Comparison of ENCODE assay signal across 14 mouse cellular contexts in the genomic region with DNA sequence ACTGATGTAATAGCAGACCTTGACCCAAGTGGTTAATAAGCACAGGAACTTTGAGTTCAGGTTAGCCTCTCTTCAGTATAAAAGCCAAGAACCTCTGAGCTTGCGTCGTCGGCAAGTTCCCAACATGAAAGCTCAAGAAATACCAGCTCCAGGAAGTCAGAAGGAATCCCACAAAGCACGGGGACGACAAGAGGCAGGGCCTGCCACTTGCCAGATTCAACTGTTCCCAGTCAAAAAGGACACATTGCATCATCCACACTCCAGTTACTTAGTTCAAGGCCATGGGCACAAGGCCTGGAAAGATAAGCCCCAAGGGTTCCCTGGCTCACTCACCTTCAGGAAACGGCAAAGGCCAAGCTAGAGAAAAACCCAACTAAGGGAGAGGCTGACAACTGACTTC. TPM values are rescaled to one million over a fixed set of nuclear protein-coding genes. Genes with fewer than 3 reads are reported as not detected.
DNase-seq lines count a peak whose midpoint lies in the region; ATAC-seq and TF ChIP-seq lines count a peak whose summit lies in the region.
"Had no signal": no experiment of that assay in that cellular context is flagged by ENCODE, and none has a peak within 500 bp of the region (broad histone marks: within the 10 kb centered on the region; RNA-seq: fewer than 3 reads in every experiment).

No protein-coding gene starts in this region.

- TF ChIP-seq EP300 in liver, embryonic 14.5 days (IDR thresholded peaks at IDR 0.05; ENCODE audit: low read depth) = no peak

- peak; percentile 85 to 94 for DNase-seq in adrenal gland, adult (ENCODE audit: inconsistent age in 2 of 2, low spot score in 1 of 2)
- no peak for DNase-seq in adrenal gland, postnatal 4 days (ENCODE audit: low spot score in 2 of 2)
- DNase-seq in testis, postnatal 14 days (ENCODE audit: low spot score) = peak; percentile 48
- no peak for DNase-seq in testis, postnatal 10 days (ENCODE audit: low spot score)
- no peak for DNase-seq in liver, embryonic 14.5 days (ENCODE audit: low read depth in 3 of 3, low spot score in 3 of 3)
- no peak for DNase-seq in left cerebral cortex, adult 8-10 months (ENCODE audit: low spot score in 2 of 2)
- no peak for DNase-seq in left cerebral cortex, postnatal 10 days (ENCODE audit: extremely low spot score in 1 of 2, low spot score in 2 of 2)
- DNase-seq: cerebellum, postnatal 10 days; lung, embryonic 14.5 days; thymus, adult 2 months had no signal

- intact Hi-C loops in left cerebral cortex, postnatal 10 days (cut with DNase I) = no loop called here

- H3K4me2 ChIP-seq in liver, embryonic 14.5 days (ENCODE audit: low read depth) = peak overlapping the region; percentile 77
- no peak overlapping the region for H3K4me2 ChIP-seq in midbrain, embryonic 15.5 days

- ATAC-seq in liver, embryonic 14.5 days (ENCODE audit: insufficient read depth) = no peak
- ATAC-seq in midbrain, embryonic 15.5 days (replicated peaks) = no peak
- ATAC-seq: forebrain, embryonic 16.5 days had no signal

- no peak overlapping the region for H3K27ac ChIP-seq in liver, embryonic 14.5 days
- no peak overlapping the region for H3K27ac ChIP-seq in midbrain, embryonic 15.5 days
- H3K27ac ChIP-seq: embryonic facial prominence, embryonic 13.5 days had no signal

- peaks cover 0 to 21% of the 10 kb centered on the region in 2 experiments; a peak in 3 of 4 replicates for H3K4me1 ChIP-seq in liver, embryonic 14.5 days (replicated peaks; ENCODE audit: control insufficient read depth in 2 of 2, insufficient read depth in 2 of 2, low read length in 1 of 2)
- peaks cover 16% of the 10 kb centered on the region for H3K4me1 ChIP-seq in midbrain, embryonic 15.5 days

- H3K4me3 ChIP-seq in liver, embryonic 14.5 days (ENCODE audit: insufficient read depth in 1 of 2, low read depth in 2 of 2, low read length in 2 of 2) = no peak overlapping the region
- H3K4me3 ChIP-seq in midbrain, embryonic 15.5 days = no peak overlapping the region
- H3K4me3 ChIP-seq: embryonic facial prominence, embryonic 13.5 days had no signal

- no peaks in the 10 kb centered on the region for H3K27me3 ChIP-seq in liver, embryonic 14.5 days (ENCODE audit: control insufficient read depth, insufficient read depth, low read length)
- no peaks in the 10 kb centered on the region; the same call in 1 of the 2 replicates for H3K27me3 ChIP-seq in midbrain, embryonic 15.5 days (replicated peaks)
- H3K27me3 ChIP-seq: embryonic facial prominence, embryonic 13.5 days had no signal

- no peaks in the 10 kb centered on the region for H3K9me3 ChIP-seq in liver, embryonic 14.5 days (ENCODE audit: control insufficient read depth, low read length)
- H3K9me3 ChIP-seq in midbrain, embryonic 15.5 days = no peaks in the 10 kb centered on the region
- H3K9me3 ChIP-seq: G1E had no signal

- no peak for TF ChIP-seq CTCF in liver, embryonic 14.5 days (IDR thresholded peaks at IDR 0.05; ENCODE audit: low read depth)

- 49% methylated on average over 6 of the region's 6 CpGs for WGBS in liver, embryonic 14.5 days (ENCODE audit: insufficient replicate concordance)
- WGBS in midbrain, embryonic 15.5 days = 92% methylated on average over 6 of the region's 6 CpGs

- H3K9ac ChIP-seq in liver, embryonic 14.5 days (replicated peaks) = no peak overlapping the region
- H3K9ac ChIP-seq in midbrain, embryonic 15.5 days = no peak overlapping the region
- H3K9ac ChIP-seq: embryonic facial prominence, embryonic 13.5 days; lung, embryonic 14.5 days had no signal

- no peaks in the 10 kb centered on the region for H3K36me3 ChIP-seq in liver, embryonic 14.5 days (replicated peaks; ENCODE audit: control insufficient read depth, insufficient read depth, low read depth)
- H3K36me3 ChIP-seq in midbrain, embryonic 15.5 days (replicated peaks) = peaks cover 8% of the 10 kb centered on the region

RNA-seq across cellular contexts. Expression of a gene that starts 2.3 kb away (rescaled TPM):
- total RNA-seq in adrenal gland, postnatal 4 days (2021) = 100 to 1,000 TPM; 159 to 176 TPM
- polyA plus RNA-seq in liver, embryonic 14.5 days (2012; rRNA removed) = 29.6 and 32.2 TPM in 2 replicates
- 54.9 and 55.1 TPM in 2 replicates for polyA plus RNA-seq in liver, embryonic 14.5 days (2014; fragmentation: Nextera tagmentation; extraction: Ambion mirVana)
- 10 to 100 TPM; 55.7 to 68.0 (median 63.1) TPM for total RNA-seq in left cerebral cortex, adult 8-10 months (2022)
- 48.4 and 52.2 TPM in 2 replicates for polyA plus RNA-seq in midbrain, embryonic 15.5 days (2015; fragmentation: Nextera tagmentation; extraction: Ambion mirVana)
- total RNA-seq in left cerebral cortex, postnatal 10 days (2021) = 10 to 100 TPM; 31.6 to 33.5 TPM

RNA-seq across cellular contexts. Expression of a gene that starts 19.3 kb away (rescaled TPM):
- 10 to 100 TPM; 13.0 to 15.9 TPM for total RNA-seq in adrenal gland, postnatal 4 days (2021)
- 7.8 and 8.4 TPM in 2 replicates for polyA plus RNA-seq in liver, embryonic 14.5 days (2012; rRNA removed)
- 7.7 and 7.9 TPM in 2 replicates for polyA plus RNA-seq in liver, embryonic 14.5 days (2014; fragmentation: Nextera tagmentation; extraction: Ambion mirVana)
- 10 to 100 TPM; 12.8 to 14.8 (median 13.1) TPM for total RNA-seq in left cerebral cortex, adult 8-10 months (2022)
- 4.9 TPM in 2 replicates for polyA plus RNA-seq in midbrain, embryonic 15.5 days (2015; fragmentation: Nextera tagmentation; extraction: Ambion mirVana)
- total RNA-seq in left cerebral cortex, postnatal 10 days (2021) = 10 to 100 TPM in 1 of 2 experiments, 1 to 10 TPM in 1; 6.7 to 10.8 TPM

Comparison
In these comparisons a context has a peak if more than half of its experiments do, and no peak if none do; other contexts are left out.
1. DNase-seq: peak in adrenal gland, adult (2 of 2) and testis, postnatal 14 days (single experiment); none in adrenal gland, postnatal 4 days (0 of 2), testis, postnatal 10 days (single experiment), liver, embryonic 14.5 days (0 of 3), left cerebral cortex, adult 8-10 months (0 of 2) and left cerebral cortex, postnatal 10 days (0 of 2).